Mouse (Mus musculus) limb, embryonic 14.5 days (tissue): ENCODE measurements around the gene Thrap3. TPM values are rescaled to one million over a fixed set of nuclear protein-coding genes. Genes with fewer than 3 reads are reported as not detected.

Experiments used
- ATAC-seq: fragments of 200-750 bp; cut with Nextera tagmentation; 2 replicates; pipeline ENCODE4 v1.8.0; 2017; ENCODE audit warnings: low read depth, moderate number of reproducible peaks, moderate TSS enrichment; ENCODE audit not compliant: low FRiP score
- DNase-seq: peaks from one replicate; pipeline ENCODE4 v3.0.0-alpha.2; 2015; ENCODE audit warnings: low spot score
- H3K27ac ChIP-seq: fragments of 300-500 bp; sonication (generic); replicated peaks from 2 replicates; pipeline ENCODE4 v1.5.1; 2014; ENCODE audit warnings: low read depth, mild to moderate bottlenecking, low read length, moderate library complexity, mixed read lengths
- H3K27me3 ChIP-seq: fragments of 300-500 bp; sonication (generic); 2 replicates; pipeline ENCODE4 v1.6.1; 2014; ENCODE audit warnings: low read length, mixed read lengths; ENCODE audit not compliant: control insufficient read depth, insufficient read depth
- H3K36me3 ChIP-seq: fragments of 300-500 bp; sonication (generic); 2 replicates; pipeline ENCODE4 v1.6.1; 2014; ENCODE audit warnings: mild to moderate bottlenecking, low read length, moderate library complexity, mixed read lengths; ENCODE audit not compliant: control insufficient read depth, insufficient read depth
- H3K4me1 ChIP-seq: fragments of 300-500 bp; sonication (generic); 2 replicates; pipeline ENCODE4 v1.6.1; 2014; ENCODE audit warnings: antibody characterized with exemption, low read length, mixed read lengths; ENCODE audit not compliant: control insufficient read depth, insufficient read depth
- H3K4me2 ChIP-seq: fragments of 300-500 bp; sonication (generic); replicated peaks from 2 replicates; pipeline ENCODE4 v1.6.1; 2014; ENCODE audit warnings: low read depth, mild to moderate bottlenecking, low read length, moderate library complexity; ENCODE audit not compliant: severe bottlenecking
- H3K4me3 ChIP-seq: fragments of 300-500 bp; sonication (generic); replicated peaks from 2 replicates; pipeline ENCODE4 v1.5.1; 2014; ENCODE audit warnings: low read length
- H3K9ac ChIP-seq: fragments of 300-500 bp; sonication (generic); 2 replicates; pipeline ENCODE4 v1.6.1; 2014; ENCODE audit warnings: mild to moderate bottlenecking, low read depth, low read length, moderate library complexity; ENCODE audit not compliant: severe bottlenecking
- H3K9me3 ChIP-seq: fragments of 300-500 bp; sonication (generic); 2 replicates; pipeline ENCODE4 v1.6.1; 2016; ENCODE audit warnings: low read length; ENCODE audit not compliant: control insufficient read depth
- POLR2A ChIP-seq: fragments of 200-500 bp; IDR thresholded peaks from 2 replicates; pipeline ENCODE4 v1.8.0; 2012; ENCODE audit warnings: inconsistent platforms, mild to moderate bottlenecking, moderate library complexity, borderline replicate concordance; ENCODE audit not compliant: insufficient read depth, insufficient read length; ENCODE audit errors: extremely low read depth
- WGBS: fragments of 180-500 bp; shearing (Covaris S2); extraction: QIAGEN DNeasy Blood & Tissue Kit; methylation state at CpG from one replicate; pipeline ENCODE4 v1.1.7; 2014; 5-methylcytosine and 5-hydroxymethylcytosine counted together
- polyA plus RNA-seq, 2 experiments: library from polyadenylated mRNA; depleted of rRNA in 1 of 2; stranded (reverse) in 1 of 2; unstranded in 1 of 2; fragments of >200 nt; fragmentation: Nextera tagmentation in 1 of 2; extraction: Ambion mirVana in 1 of 2; gene quantifications; 2 replicates each; pipeline versions ENCODE4 v1.2.1 to v1.2.3; 2012 to 2014

Thrap3 gene
- polyA plus RNA-seq, 2 experiments: 191 to 204 TPM

- ATAC-seq: no peak
- H3K4me3 ChIP-seq: no peak overlapping the region
- H3K27me3 ChIP-seq: no peaks in the 10 kb centered on the region
- no peak overlapping the region for H3K27ac ChIP-seq
- no peak for DNase-seq
- H3K4me1 ChIP-seq: peaks cover 10% of the 10 kb centered on the region
- H3K4me2 ChIP-seq: no peak overlapping the region
- no peak for TF ChIP-seq POLR2A
- H3K36me3 ChIP-seq: peaks cover 9% of the 10 kb centered on the region; the same call in 1 of the 2 replicates
- no peaks in the 10 kb centered on the region for H3K9me3 ChIP-seq
- H3K9ac ChIP-seq: no peak overlapping the region
- 91% methylated on average over 9 of the region's 9 CpGs for WGBS
Measured at GRCm38 (mm10) chr4:126115411-126115810, 87.1 kb downstream of the Thrap3 start.

Other genes with a start within 250 kb of the Thrap3 start
- gene Csf3r, start 178.2 kb downstream of the Thrap3 start, polyA plus RNA-seq (2012; rRNA removed): 1.6 and 2.1 TPM in 2 replicates
- gene Csf3r, start 178.2 kb downstream of the Thrap3 start, polyA plus RNA-seq (2014; fragmentation: Nextera tagmentation; extraction: Ambion mirVana): 0.32 and 0.68 TPM in 2 replicates
- 78.0 and 83.5 TPM in 2 replicates for gene Mrps15, start 155.8 kb downstream of the Thrap3 start, polyA plus RNA-seq (2012; rRNA removed)
- 139 and 140 TPM in 2 replicates for gene Mrps15, start 155.8 kb downstream of the Thrap3 start, polyA plus RNA-seq (2014; fragmentation: Nextera tagmentation; extraction: Ambion mirVana)
- 5.3 and 5.8 TPM in 2 replicates for gene Oscp1, start 144.2 kb downstream of the Thrap3 start, polyA plus RNA-seq (2012; rRNA removed)
- 13.2 and 13.8 TPM in 2 replicates for gene Oscp1, start 144.2 kb downstream of the Thrap3 start, polyA plus RNA-seq (2014; fragmentation: Nextera tagmentation; extraction: Ambion mirVana)
- gene Lsm10, start 106.1 kb downstream of the Thrap3 start, polyA plus RNA-seq (2012; rRNA removed): 44.0 and 50.4 TPM in 2 replicates
- gene Lsm10, start 106.1 kb downstream of the Thrap3 start, polyA plus RNA-seq (2014; fragmentation: Nextera tagmentation; extraction: Ambion mirVana): 53.7 and 54.3 TPM in 2 replicates
- gene Stk40, start 98.8 kb downstream of the Thrap3 start, polyA plus RNA-seq (2012; rRNA removed): 21.3 and 25.5 TPM in 2 replicates
- gene Stk40, start 98.8 kb downstream of the Thrap3 start, polyA plus RNA-seq (2014; fragmentation: Nextera tagmentation; extraction: Ambion mirVana): 27.9 and 29.1 TPM in 2 replicates
- gene Eva1b, start 55.0 kb downstream of the Thrap3 start, polyA plus RNA-seq (2012; rRNA removed): 120 and 155 TPM in 2 replicates
- gene Eva1b, start 55.0 kb downstream of the Thrap3 start, polyA plus RNA-seq (2014; fragmentation: Nextera tagmentation; extraction: Ambion mirVana): 101 and 106 TPM in 2 replicates
- gene Sh3d21, start 39.3 kb downstream of the Thrap3 start, polyA plus RNA-seq (2012; rRNA removed): 7.1 and 8.5 TPM in 2 replicates
- 8.9 and 10.9 TPM in 2 replicates for gene Sh3d21, start 39.3 kb downstream of the Thrap3 start, polyA plus RNA-seq (2014; fragmentation: Nextera tagmentation; extraction: Ambion mirVana)
- 113 and 119 TPM in 2 replicates for gene Map7d1, start 53.6 kb upstream of the Thrap3 start, polyA plus RNA-seq (2012; rRNA removed)
- 58.3 and 68.4 TPM in 2 replicates for gene Map7d1, start 53.6 kb upstream of the Thrap3 start, polyA plus RNA-seq (2014; fragmentation: Nextera tagmentation; extraction: Ambion mirVana)
- gene Trappc3, start 59.6 kb upstream of the Thrap3 start, polyA plus RNA-seq (2012; rRNA removed): 93.6 and 113 TPM in 2 replicates
- 34.5 and 38.3 TPM in 2 replicates for gene Trappc3, start 59.6 kb upstream of the Thrap3 start, polyA plus RNA-seq (2014; fragmentation: Nextera tagmentation; extraction: Ambion mirVana)
- gene Col8a2, start 84.0 kb upstream of the Thrap3 start, polyA plus RNA-seq (2012; rRNA removed): 50.3 and 57.4 TPM in 2 replicates
- 74.6 and 75.4 TPM in 2 replicates for gene Col8a2, start 84.0 kb upstream of the Thrap3 start, polyA plus RNA-seq (2014; fragmentation: Nextera tagmentation; extraction: Ambion mirVana)
- 66.3 and 77.4 TPM in 2 replicates for gene Adprhl2, start 118.9 kb upstream of the Thrap3 start, polyA plus RNA-seq (2012; rRNA removed)
- gene Adprhl2, start 118.9 kb upstream of the Thrap3 start, polyA plus RNA-seq (2014; fragmentation: Nextera tagmentation; extraction: Ambion mirVana): 59.9 and 69.1 TPM in 2 replicates
- 48.9 and 52.5 TPM in 2 replicates for gene Tekt2, start 122.9 kb upstream of the Thrap3 start, polyA plus RNA-seq (2012; rRNA removed)
- gene Tekt2, start 122.9 kb upstream of the Thrap3 start, polyA plus RNA-seq (2014; fragmentation: Nextera tagmentation; extraction: Ambion mirVana): 14.4 and 18.7 TPM in 2 replicates
- 6.2 and 6.6 TPM in 2 replicates for gene Ago3, start 226.8 kb upstream of the Thrap3 start, polyA plus RNA-seq (2012; rRNA removed)
- 11.4 and 14.3 TPM in 2 replicates for gene Ago3, start 226.8 kb upstream of the Thrap3 start, polyA plus RNA-seq (2014; fragmentation: Nextera tagmentation; extraction: Ambion mirVana)